Mouse (Mus musculus) midbrain, embryonic 16.5 days (tissue): ENCODE results near the gene Gm5168. TPM values are rescaled to one million over a fixed set of nuclear protein-coding genes. Genes with fewer than 3 reads are reported as not detected.
"Not testable (repeated sequence)": the region's sequence is repeated elsewhere in the genome, so short reads cannot be mapped to it uniquely, and the experiment has no call there.

Source experiments
- ATAC-seq: fragments of 200-750 bp; cut with Nextera tagmentation; 2 replicates; pipeline ENCODE4 v1.8.0; 2017; ENCODE audit warnings: moderate TSS enrichment
- H3K27ac ChIP-seq: fragments of 300-500 bp; sonication (generic); 2 replicates; pipeline ENCODE4 v1.5.1; 2014; ENCODE audit warnings: mild to moderate bottlenecking, low read length, mixed read lengths
- H3K27me3 ChIP-seq: fragments of 300-500 bp; sonication (generic); 2 replicates; pipeline ENCODE4 v1.6.1; 2014; ENCODE audit warnings: low read depth, low read length, mixed read lengths; ENCODE audit not compliant: control insufficient read depth, insufficient read depth
- H3K36me3 ChIP-seq: fragments of 300-500 bp; sonication (generic); 2 replicates; pipeline ENCODE4 v1.6.1; 2014; ENCODE audit warnings: mild to moderate bottlenecking, low read length, moderate library complexity, mixed read lengths; ENCODE audit not compliant: control insufficient read depth, insufficient read depth
- H3K4me1 ChIP-seq: fragments of 300-500 bp; sonication (generic); 2 replicates; pipeline ENCODE4 v1.6.1; 2014; ENCODE audit warnings: mild to moderate bottlenecking, low read length, mixed read lengths; ENCODE audit not compliant: control insufficient read depth, insufficient read depth
- H3K4me2 ChIP-seq: fragments of 300-500 bp; sonication (generic); 2 replicates; pipeline ENCODE4 v1.6.1; 2014; ENCODE audit warnings: mild to moderate bottlenecking, low read length, mixed read lengths
- H3K4me3 ChIP-seq: fragments of 300-500 bp; sonication (generic); 2 replicates; pipeline ENCODE4 v1.5.1; 2014; ENCODE audit warnings: low read depth, mild to moderate bottlenecking, low read length, moderate library complexity, mixed read lengths
- H3K9ac ChIP-seq: fragments of 300-500 bp; sonication (generic); 2 replicates; pipeline ENCODE4 v1.6.1; 2014; ENCODE audit warnings: low read depth, low read length, mixed read lengths
- H3K9me3 ChIP-seq: fragments of 300-500 bp; sonication (generic); replicated peaks from 2 replicates; pipeline ENCODE4 v1.6.1; 2014; ENCODE audit warnings: mild to moderate bottlenecking, low read length, mixed read lengths; ENCODE audit not compliant: control insufficient read depth, poor library complexity, severe bottlenecking
- WGBS: fragments of 180-500 bp; shearing (Covaris S2); extraction: QIAGEN DNeasy Blood & Tissue Kit; methylation state at CpG from one replicate; pipeline ENCODE4 v1.1.7; 2014; 5-methylcytosine and 5-hydroxymethylcytosine counted together
- polyA plus RNA-seq: library from polyadenylated mRNA; unstranded; fragments of >200 nt; fragmentation: Nextera tagmentation; extraction: Ambion mirVana; gene quantifications from 2 replicates; pipeline ENCODE4 v1.2.1, GENCODE M21; 2015

The Gm5168 gene
- polyA plus RNA-seq = not detected in 2 replicates

DNA sequence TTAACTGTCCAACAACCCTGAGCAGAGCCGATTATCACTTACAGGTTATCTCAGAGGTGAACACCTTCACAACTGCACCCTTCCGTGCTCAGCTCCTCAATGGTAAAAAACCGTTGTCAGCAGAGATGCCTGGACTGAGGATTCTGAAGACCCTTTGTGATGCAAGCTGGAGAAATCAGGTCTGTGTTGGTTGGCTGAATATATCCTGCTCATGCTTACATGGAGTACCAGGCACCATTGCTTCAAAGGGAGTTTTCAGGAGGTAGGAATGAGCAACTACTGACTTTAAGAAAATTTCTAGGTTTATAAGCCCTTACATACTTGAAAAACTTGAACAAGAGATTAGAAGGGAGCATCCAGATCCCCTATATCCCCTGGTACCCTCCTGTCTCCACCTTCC is at the start of gene Gm5168:
TSS of gene Gm5168 (minus strand) at position 101 of the 400 bp plus-strand sequence.
- H3K9ac ChIP-seq, H3K27ac ChIP-seq, H3K4me3 ChIP-seq, H3K4me2 ChIP-seq, H3K27me3 ChIP-seq, H3K4me1 ChIP-seq, H3K36me3 ChIP-seq, H3K9me3 ChIP-seq, ATAC-seq: not testable (repeated sequence)
- WGBS = no CpG with 5 or more reads among the region's 3 CpGs

Other genes starting within 250 kb of the Gm5168 start
- gene Gm2012, start 180.3 kb upstream of the Gm5168 start, polyA plus RNA-seq = not detected in 2 replicates